Mouse (Mus musculus) lung, adult 10 weeks (tissue): ENCODE measurements around the gene Gm38394. TPM values are rescaled to one million over a fixed set of nuclear protein-coding genes. Genes with fewer than 3 reads are reported as not detected.

Experiments used
- polyA plus RNA-seq: library from polyadenylated mRNA; stranded (reverse); fragments of 350-450 nt; fragmentation: Illumina TruSeq; extraction: RNeasy Lipid Tissue Mini Kit (QIAGEN cat#74804); gene quantifications from one replicate; pipeline ENCODE4 v1.2.3, GENCODE M21; 2014; ENCODE audit warnings: low read depth, low replicate concordance; ENCODE audit not compliant: insufficient read depth

The Gm38394 gene
- 1.1 TPM for polyA plus RNA-seq

GRCm38 (mm10) chr1:133661203-133661933 is at the start of gene Gm38394:
Gene Gm38394 (minus strand): TSS chr1:133661318.

GRCm38 (mm10) chr1:133689897-133690296 is 28.8 kb upstream of the Gm38394 start, which contains the start of gene Lax1:
Gene Lax1 (minus strand): TSS chr1:133690108.

GRCm38 (mm10) chr1:133660466-133661202 is 484 bp downstream of the Gm38394 start, which contains the start of gene Zbed6:
Gene Zbed6 (minus strand): TSS chr1:133660885.

GRCm38 (mm10) chr1:133609771-133610502 is 51.2 kb downstream of the Gm38394 start, which contains the start of gene Snrpe:
Gene Snrpe (minus strand): TSS chr1:133610291.

Other genes with a start within 250 kb of the Gm38394 start
- gene Sox13, start 236.9 kb downstream of the Gm38394 start, polyA plus RNA-seq = 25.5 TPM
- gene Snrpe, start 51.0 kb downstream of the Gm38394 start, polyA plus RNA-seq = 209 TPM
- 1.2 TPM for gene Zbed6, start 433 bp downstream of the Gm38394 start, polyA plus RNA-seq
- 4.9 TPM for gene Lax1, start 28.8 kb upstream of the Gm38394 start, polyA plus RNA-seq
- 3.8 TPM for gene Atp2b4, start 139.7 kb upstream of the Gm38394 start, polyA plus RNA-seq
- gene Optc, start 246.7 kb upstream of the Gm38394 start, polyA plus RNA-seq = 1.4 TPM